Mouse (Mus musculus) MEL (cell line): ENCODE measurements around the gene Cfap77. TPM values are rescaled to one million over a fixed set of nuclear protein-coding genes. Genes with fewer than 3 reads are reported as not detected.

Source experiments
- DNase-seq: peaks from one replicate; pipeline ENCODE4 v3.0.0; 2011; ENCODE audit warnings: low read depth, low spot score
- H3K27ac ChIP-seq: 2 replicates; pipeline ENCODE4 v1.5.1; 2012; ENCODE audit warnings: low read depth, mild to moderate bottlenecking, control low read depth, low read length, moderate library complexity; ENCODE audit not compliant: control insufficient read depth
- H3K27me3 ChIP-seq, 2 experiments: fragments of 150-350 bp in 1 of 2; sonication (generic) in 1 of 2; 2 replicates each; pipeline ENCODE4 v1.6.1; 2012; ENCODE audit warnings: low read length in 2 of 2, mild to moderate bottlenecking in 2 of 2, improper control_type of control experiment in 1 of 2, moderate library complexity in 1 of 2; ENCODE audit not compliant: insufficient read depth in 2 of 2, control insufficient read depth in 1 of 2
- H3K36me3 ChIP-seq, 2 experiments: 2 replicates each; pipeline ENCODE4 v1.6.1; 2012 to 2014; ENCODE audit warnings: low read length in 2 of 2, improper control_type of control experiment in 1 of 2, inconsistent platforms in 1 of 2, mild to moderate bottlenecking in 1 of 2; ENCODE audit not compliant: insufficient read depth in 2 of 2, control insufficient read depth in 1 of 2
- H3K4me1 ChIP-seq, 2 experiments: fragments of 150-350 bp in 1 of 2; sonication (generic) in 1 of 2; 2 replicates each; pipeline ENCODE4 v1.6.1; 2012; ENCODE audit warnings: low read length in 2 of 2, improper control_type of control experiment in 1 of 2, mild to moderate bottlenecking in 1 of 2; ENCODE audit not compliant: insufficient read depth in 2 of 2, control insufficient read depth in 1 of 2
- H3K4me3 ChIP-seq, 2 experiments: fragments of 150-350 bp in 1 of 2; sonication (generic) in 1 of 2; 2 replicates each; pipeline ENCODE4 v1.5.1; 2012; ENCODE audit warnings: low read depth in 2 of 2, low read length in 2 of 2, mild to moderate bottlenecking in 2 of 2, moderate library complexity in 2 of 2, control low read depth in 1 of 2, improper control_type of control experiment in 1 of 2; ENCODE audit not compliant: control insufficient read depth in 1 of 2, insufficient read depth in 1 of 2
- H3K79me2 ChIP-seq: 2 replicates; pipeline ENCODE4 v1.6.1; 2012; ENCODE audit warnings: mild to moderate bottlenecking, low read length, moderate library complexity; ENCODE audit not compliant: control insufficient read depth, poor library complexity, insufficient read depth
- H3K9ac ChIP-seq: 2 replicates; pipeline ENCODE4 v1.6.1; 2012; ENCODE audit warnings: low read depth, mild to moderate bottlenecking, control low read depth, low read length, moderate library complexity; ENCODE audit not compliant: control insufficient read depth, poor library complexity, severe bottlenecking
- H3K9me3 ChIP-seq: fragments of 150-350 bp; sonication (generic); replicated peaks from 2 replicates; pipeline ENCODE4 v1.6.1; 2012; ENCODE audit warnings: mild to moderate bottlenecking, low read length, improper control_type of control experiment, moderate library complexity; ENCODE audit not compliant: insufficient read depth
- CTCF ChIP-seq, 3 experiments: IDR thresholded peaks in 2 of 3; conservative IDR thresholded peaks in 1 of 3; 2 replicates each; pipeline ENCODE4 v1.5.1; 2011 to 2012; ENCODE audit warnings: low read length in 3 of 3, low read depth in 2 of 3, mild to moderate bottlenecking in 2 of 3, improper control_type of control experiment in 1 of 3, inconsistent platforms in 1 of 3, mixed read lengths in 1 of 3, moderate library complexity in 1 of 3; ENCODE audit not compliant: control insufficient read depth in 1 of 3, insufficient read depth in 1 of 3, poor library complexity in 1 of 3, severe bottlenecking in 1 of 3
- E2F4 ChIP-seq: IDR thresholded peaks from 2 replicates; pipeline ENCODE4 v1.6.1; 2011; ENCODE audit warnings: low read depth, low read length, improper control_type of control experiment, borderline replicate concordance
- ELF1 ChIP-seq: IDR thresholded peaks from 2 replicates; pipeline ENCODE4 v1.6.1; 2014; ENCODE audit warnings: low read depth, mild to moderate bottlenecking, inconsistent platforms, low read length, improper control_type of control experiment, moderate library complexity
- EP300 ChIP-seq, 2 experiments: IDR thresholded peaks; 2 replicates each; pipeline ENCODE4 v1.6.1; 2011; ENCODE audit warnings: improper control_type of control experiment in 2 of 2, low read length in 2 of 2, low read depth in 1 of 2, mild to moderate bottlenecking in 1 of 2
- ETS1 ChIP-seq: IDR thresholded peaks from 2 replicates; pipeline ENCODE4 v1.6.1; 2012; ENCODE audit warnings: low read depth, mild to moderate bottlenecking, inconsistent platforms, low read length, improper control_type of control experiment, moderate library complexity
- GABPA ChIP-seq: IDR thresholded peaks from 2 replicates; pipeline ENCODE4 v1.6.1; 2012; ENCODE audit warnings: low read depth, mild to moderate bottlenecking, inconsistent platforms, low read length, improper control_type of control experiment, moderate library complexity
- GATA1 ChIP-seq: IDR thresholded peaks from 2 replicates; pipeline ENCODE4 v1.6.1; 2011; ENCODE audit warnings: low read depth, low read length, improper control_type of control experiment
- MAX ChIP-seq: IDR thresholded peaks from 2 replicates; pipeline ENCODE4 v1.6.1; 2011; ENCODE audit warnings: low read length, improper control_type of control experiment
- MXI1 ChIP-seq: IDR thresholded peaks from 2 replicates; pipeline ENCODE4 v1.6.1; 2011; ENCODE audit warnings: mild to moderate bottlenecking, low read depth, low read length, improper control_type of control experiment
- MYB ChIP-seq: IDR thresholded peaks from 2 replicates; pipeline ENCODE4 v1.6.1; 2011; ENCODE audit warnings: mild to moderate bottlenecking, low read depth, low read length, improper control_type of control experiment
- MYC ChIP-seq: IDR thresholded peaks from 2 replicates; pipeline ENCODE4 v1.6.1; 2011; ENCODE audit warnings: low read depth, mild to moderate bottlenecking, low read length, improper control_type of control experiment, moderate library complexity
- NELFE ChIP-seq: IDR thresholded peaks from 2 replicates; pipeline ENCODE4 v1.6.1; 2011; ENCODE audit warnings: low read depth, low read length, improper control_type of control experiment
- NRF1 ChIP-seq: IDR thresholded peaks from 2 replicates; pipeline ENCODE4 v1.6.1; 2014; ENCODE audit warnings: low read depth, mild to moderate bottlenecking, inconsistent platforms, low read length, improper control_type of control experiment, moderate library complexity; ENCODE audit not compliant: poor library complexity, insufficient read depth, severe bottlenecking
- POLR2AphosphoS2 ChIP-seq: IDR thresholded peaks from 2 replicates; pipeline ENCODE4 v1.6.1; 2011; ENCODE audit warnings: low read length, improper control_type of control experiment
- POLR2AphosphoS5 ChIP-seq: IDR thresholded peaks from 2 replicates; pipeline ENCODE4 v1.6.1; 2012; ENCODE audit warnings: low read depth, borderline replicate concordance, mild to moderate bottlenecking, inconsistent platforms, low read length, moderate library complexity, mixed read lengths
- RAD21 ChIP-seq: IDR thresholded peaks from 2 replicates; pipeline ENCODE4 v1.6.1; 2011; ENCODE audit warnings: mild to moderate bottlenecking, low read depth, low read length, improper control_type of control experiment
- RCOR1 ChIP-seq: IDR thresholded peaks from 2 replicates; pipeline ENCODE4 v1.6.1; 2012; ENCODE audit warnings: low read depth, mild to moderate bottlenecking, inconsistent platforms, low read length, improper control_type of control experiment
- SIN3A ChIP-seq: IDR thresholded peaks from 2 replicates; pipeline ENCODE4 v1.6.1; 2012; ENCODE audit warnings: low read length, improper control_type of control experiment, inconsistent platforms
- SMC3 ChIP-seq: IDR thresholded peaks from 2 replicates; pipeline ENCODE4 v1.6.1; 2011; ENCODE audit warnings: low read depth, low read length, improper control_type of control experiment
- TCF12 ChIP-seq: IDR thresholded peaks from 2 replicates; pipeline ENCODE4 v1.6.1; 2014; ENCODE audit warnings: low read depth, mild to moderate bottlenecking, inconsistent platforms, low read length, improper control_type of control experiment, moderate library complexity
- UBTF ChIP-seq: IDR thresholded peaks from 2 replicates; pipeline ENCODE4 v1.6.1; 2012; ENCODE audit warnings: low read depth, mild to moderate bottlenecking, inconsistent platforms, low read length, improper control_type of control experiment, moderate library complexity, borderline replicate concordance; ENCODE audit not compliant: insufficient read depth
- USF2 ChIP-seq, 2 experiments: IDR thresholded peaks; 2 replicates each; pipeline ENCODE4 v1.6.1; 2011 to 2012; ENCODE audit warnings: improper control_type of control experiment in 2 of 2, low read length in 2 of 2, borderline replicate concordance in 1 of 2, inconsistent platforms in 1 of 2, low read depth in 1 of 2, mild to moderate bottlenecking in 1 of 2; ENCODE audit not compliant: insufficient read depth in 1 of 2
- ZC3H11A ChIP-seq: IDR thresholded peaks from 2 replicates; pipeline ENCODE4 v1.6.1; 2012; ENCODE audit warnings: low read depth, mild to moderate bottlenecking, inconsistent platforms, low read length, improper control_type of control experiment
- ZMIZ1 ChIP-seq: IDR thresholded peaks from 2 replicates; pipeline ENCODE4 v1.6.1; 2012; ENCODE audit warnings: low read depth, mild to moderate bottlenecking, inconsistent platforms, low read length, improper control_type of control experiment, moderate library complexity
- polyA plus RNA-seq, 2 experiments: library from polyadenylated mRNA; stranded (reverse) in 1 of 2; unstranded in 1 of 2; fragments of >175 nt in 1 of 2; fragments of >200 nt in 1 of 2; gene quantifications; 2 replicates each; pipeline versions ENCODE4 v1.2.1 to v1.2.4; 2012; ENCODE audit warnings: low replicate concordance in 2 of 2, low read depth in 1 of 2; ENCODE audit not compliant: insufficient read length in 2 of 2, insufficient read depth in 1 of 2, missing spikeins in 1 of 2
- total RNA-seq: library from RNA; depleted of rRNA; stranded (reverse); fragments of 300-350 nt; gene quantifications from 2 replicates; pipeline ENCODE4 v1.2.3, GENCODE M21; 2012

Cfap77 gene
- total and polyA plus RNA-seq, 3 experiments, result 1.1 to 2.4 TPM; not detected in 1

GRCm38 (mm10) chr2:29054545-29054935 lies 326 bp downstream of the Cfap77 start:
- H3K9ac ChIP-seq, result peak overlapping the region; percentile 77
- no peaks in the 10 kb centered on the region for H3K9me3 ChIP-seq
- no peaks in the 10 kb centered on the region; the same call in 1 of the 2 replicates for H3K79me2 ChIP-seq
- H3K27me3 ChIP-seq, result no peaks in the 10 kb centered on the region
- no peak overlapping the region; the same call in 1 of the 2 replicates for H3K27ac ChIP-seq
- TF ChIP-seq GATA1 (no peak), ETS1 (no peak), TCF12 (no peak), USF2 (IDR thresholded peaks at IDR 0.05; ENCODE audit: borderline replicate concordance in 1 of 2, insufficient read depth in 1 of 2, low read depth in 1 of 2, low read length in 2 of 2) (no peak), RCOR1 (no peak), NRF1 (no peak), SIN3A (no peak), POLR2AphosphoS5 (no peak), MXI1 (no peak), EP300 (IDR thresholded peaks at IDR 0.05; ENCODE audit: low read depth in 1 of 2, low read length in 2 of 2) (no peak), UBTF (no peak), ELF1 (no peak), CTCF (IDR thresholded peaks at IDR 0.05 in 2 of 3, conservative IDR thresholded peaks at IDR 0.05 in 1 of 3; ENCODE audit: control insufficient read depth in 1 of 3, insufficient read depth in 1 of 3, low read depth in 2 of 3, low read length in 3 of 3, poor library complexity in 1 of 3, severe bottlenecking in 1 of 3) (no peak), ZMIZ1 (no peak), NELFE (no peak), E2F4 (no peak), RAD21 (no peak), MYB (no peak)
- TF ChIP-seq, all 39 proteins: peak for 0
- no peak for DNase-seq
- peak overlapping the region; percentile 59 to 67 for H3K4me3 ChIP-seq
- H3K4me1 ChIP-seq, result peaks cover 0 to 10% of the 10 kb centered on the region in 2 experiments; a peak in 2 of 4 replicates
- H3K36me3 ChIP-seq, result peaks cover 0 to 7% of the 10 kb centered on the region in 2 experiments; a peak in 2 of 4 replicates

- Histone ChIP-seq H3K4me3 (peak overlapping the region; percentile 59 to 67), H3K9me3 (no peaks in the 10 kb centered on the region), H3K36me3 (peaks cover 0 to 4% of the 10 kb centered on the region in 2 experiments; a peak in 2 of 4 replicates), H3K27ac (no peak overlapping the region), H3K79me2 (no peaks in the 10 kb centered on the region; the same call in 1 of the 2 replicates), H3K4me1 (peaks cover 0 to 8% of the 10 kb centered on the region in 2 experiments; a peak in 2 of 4 replicates), H3K27me3 (no peaks in the 10 kb centered on the region), H3K9ac (peak overlapping the region; percentile 77)
- TF ChIP-seq MYC (no peak), POLR2AphosphoS2 (no peak), GABPA (no peak), CTCF (IDR thresholded peaks at IDR 0.05 in 2 of 3, conservative IDR thresholded peaks at IDR 0.05 in 1 of 3; ENCODE audit: control insufficient read depth in 1 of 3, insufficient read depth in 1 of 3, low read depth in 2 of 3, low read length in 3 of 3, poor library complexity in 1 of 3, severe bottlenecking in 1 of 3) (peak; percentile 60 to 88 (median 60)), GATA1 (no peak), ZC3H11A (peak; percentile 47), SMC3 (peak; percentile 56), MXI1 (peak; percentile 93), SIN3A (peak; percentile 81), RAD21 (peak; percentile 80), MAX (peak; percentile 12; the same call in 1 of the 2 replicates)
- DNase-seq, result peak; percentile 88
These were observed 893 bp downstream of the Cfap77 start for GRCm38 (mm10) chr2:29053802-29054544.
